Mouse (Mus musculus): Measurements from ENCODE around the gene March10. TPM values are rescaled to one million over a fixed set of nuclear protein-coding genes. Genes with fewer than 3 reads are reported as not detected.

The March10 gene
- polyA plus RNA-seq, 1 experiment: not detected

- TF ChIP-seq POLR2A (IDR thresholded peaks at IDR 0.05; ENCODE audit: low read depth, low read length) (no peak), CTCF (IDR thresholded peaks at IDR 0.05; ENCODE audit: extremely low read depth, insufficient read length, insufficient replicate concordance, low read depth, low read length) (no peak)
- H3K36me3 ChIP-seq (ENCODE audit: control insufficient read depth, insufficient read depth, low read length): no peaks in the 10 kb centered on the region
- H3K27ac ChIP-seq (ENCODE audit: insufficient read depth, low read depth, low read length): no peak overlapping the region
- H3K4me3 ChIP-seq (ENCODE audit: low read depth, low read length): no peak overlapping the region
- H3K4me1 ChIP-seq (ENCODE audit: control insufficient read depth, insufficient read depth, insufficient read length, low read length): no peaks in the 10 kb centered on the region; the same call in 1 of the 2 replicates
- 85% methylated on average over 3 of the region's 3 CpGs for WGBS
- H3K27me3 ChIP-seq (ENCODE audit: control insufficient read depth, insufficient read depth, low read length): no peaks in the 10 kb centered on the region
Observed at GRCm38 (mm10) chr11:105467816-105468215, 11.3 kb upstream of the March10 start.

- TF ChIP-seq POLR2A (IDR thresholded peaks at IDR 0.05; ENCODE audit: low read depth, low read length) (no peak), CTCF (IDR thresholded peaks at IDR 0.05; ENCODE audit: extremely low read depth, insufficient read length, insufficient replicate concordance, low read depth, low read length) (no peak)
- Histone ChIP-seq H3K36me3 (ENCODE audit: control insufficient read depth, insufficient read depth, low read length) (no peaks in the 10 kb centered on the region), H3K27me3 (ENCODE audit: control insufficient read depth, insufficient read depth, low read length) (no peaks in the 10 kb centered on the region), H3K27ac (ENCODE audit: insufficient read depth, low read depth, low read length) (no peak overlapping the region), H3K4me1 (ENCODE audit: control insufficient read depth, insufficient read depth, insufficient read length, low read length) (no peaks in the 10 kb centered on the region; the same call in 1 of the 2 replicates), H3K4me3 (ENCODE audit: low read depth, low read length) (no peak overlapping the region)
- WGBS: 66% methylated on average over 9 of the region's 9 CpGs
Observed at GRCm38 (mm10) chr11:105467266-105467665, 10.7 kb upstream of the March10 start.

- no peak overlapping the region for H3K27ac ChIP-seq (ENCODE audit: insufficient read depth, low read depth, low read length)
- no peaks in the 10 kb centered on the region for H3K27me3 ChIP-seq (ENCODE audit: control insufficient read depth, insufficient read depth, low read length)
- WGBS: 62% methylated on average over 4 of the region's 4 CpGs
- H3K4me3 ChIP-seq (ENCODE audit: low read depth, low read length): no peak overlapping the region
- no peak for TF ChIP-seq POLR2A (IDR thresholded peaks at IDR 0.05; ENCODE audit: low read depth, low read length)
- no peak for TF ChIP-seq CTCF (IDR thresholded peaks at IDR 0.05; ENCODE audit: extremely low read depth, insufficient read length, insufficient replicate concordance, low read depth, low read length)
- H3K4me1 ChIP-seq (ENCODE audit: control insufficient read depth, insufficient read depth, insufficient read length, low read length): no peaks in the 10 kb centered on the region; the same call in 1 of the 2 replicates
- no peaks in the 10 kb centered on the region for H3K36me3 ChIP-seq (ENCODE audit: control insufficient read depth, insufficient read depth, low read length)
Observed at GRCm38 (mm10) chr11:105466756-105467155, 10.2 kb upstream of the March10 start.

GRCm38 (mm10) chr11:105465488-105465887, 9.0 kb upstream of the March10 start:
- Histone ChIP-seq H3K4me3 (ENCODE audit: low read depth, low read length) (no peak overlapping the region), H3K4me1 (ENCODE audit: control insufficient read depth, insufficient read depth, insufficient read length, low read length) (no peaks in the 10 kb centered on the region; the same call in 1 of the 2 replicates), H3K36me3 (ENCODE audit: control insufficient read depth, insufficient read depth, low read length) (no peaks in the 10 kb centered on the region), H3K27me3 (ENCODE audit: control insufficient read depth, insufficient read depth, low read length) (no peaks in the 10 kb centered on the region), H3K27ac (ENCODE audit: insufficient read depth, low read depth, low read length) (no peak overlapping the region)
- no peak for TF ChIP-seq POLR2A (IDR thresholded peaks at IDR 0.05; ENCODE audit: low read depth, low read length)
- no peak for TF ChIP-seq CTCF (IDR thresholded peaks at IDR 0.05; ENCODE audit: extremely low read depth, insufficient read length, insufficient replicate concordance, low read depth, low read length)
- WGBS: 56% methylated on average over 9 of the region's 9 CpGs

GRCm38 (mm10) chr11:105464430-105464967, 8.0 kb upstream of the March10 start:
- Histone ChIP-seq H3K4me3 (ENCODE audit: low read depth, low read length) (no peak overlapping the region), H3K27me3 (ENCODE audit: control insufficient read depth, insufficient read depth, low read length) (no peaks in the 10 kb centered on the region), H3K4me1 (ENCODE audit: control insufficient read depth, insufficient read depth, insufficient read length, low read length) (no peaks in the 10 kb centered on the region; the same call in 1 of the 2 replicates), H3K27ac (ENCODE audit: insufficient read depth, low read depth, low read length) (no peak overlapping the region), H3K36me3 (ENCODE audit: control insufficient read depth, insufficient read depth, low read length) (no peaks in the 10 kb centered on the region)
- no peak for TF ChIP-seq POLR2A (IDR thresholded peaks at IDR 0.05; ENCODE audit: low read depth, low read length)
- no peak for TF ChIP-seq CTCF (IDR thresholded peaks at IDR 0.05; ENCODE audit: extremely low read depth, insufficient read length, insufficient replicate concordance, low read depth, low read length)
- WGBS: 22% methylated on average over 8 of the region's 8 CpGs

GRCm38 (mm10) chr11:105459900-105460299, 3.4 kb upstream of the March10 start:
- Histone ChIP-seq H3K27me3 (ENCODE audit: control insufficient read depth, insufficient read depth, low read length) (peaks cover 6% of the 10 kb centered on the region; the same call in 1 of the 2 replicates), H3K4me3 (ENCODE audit: low read depth, low read length) (no peak overlapping the region), H3K4me1 (ENCODE audit: control insufficient read depth, insufficient read depth, insufficient read length, low read length) (peaks cover 3% of the 10 kb centered on the region; the same call in 1 of the 2 replicates), H3K27ac (ENCODE audit: insufficient read depth, low read depth, low read length) (no peak overlapping the region), H3K36me3 (ENCODE audit: control insufficient read depth, insufficient read depth, low read length) (no peaks in the 10 kb centered on the region)
- 60% methylated on average over 5 of the region's 5 CpGs for WGBS
- TF ChIP-seq POLR2A (IDR thresholded peaks at IDR 0.05; ENCODE audit: low read depth, low read length): no peak
- no peak for TF ChIP-seq CTCF (IDR thresholded peaks at IDR 0.05; ENCODE audit: extremely low read depth, insufficient read length, insufficient replicate concordance, low read depth, low read length)

- peaks cover 6% of the 10 kb centered on the region; the same call in 1 of the 2 replicates for H3K27me3 ChIP-seq (ENCODE audit: control insufficient read depth, insufficient read depth, low read length)
- peaks cover 3% of the 10 kb centered on the region; the same call in 1 of the 2 replicates for H3K4me1 ChIP-seq (ENCODE audit: control insufficient read depth, insufficient read depth, insufficient read length, low read length)
- H3K27ac ChIP-seq (ENCODE audit: insufficient read depth, low read depth, low read length): no peak overlapping the region
- TF ChIP-seq POLR2A (IDR thresholded peaks at IDR 0.05; ENCODE audit: low read depth, low read length) (no peak), CTCF (IDR thresholded peaks at IDR 0.05; ENCODE audit: extremely low read depth, insufficient read length, insufficient replicate concordance, low read depth, low read length) (no peak)
- no peak overlapping the region for H3K4me3 ChIP-seq (ENCODE audit: low read depth, low read length)
- no peaks in the 10 kb centered on the region for H3K36me3 ChIP-seq (ENCODE audit: control insufficient read depth, insufficient read depth, low read length)
- WGBS: 76% methylated on average over 7 of the region's 7 CpGs
Observed at GRCm38 (mm10) chr11:105457041-105457440, 506 bp upstream of the March10 start.

All from small intestine, adult 2 months (tissue).